Mouse (Mus musculus) testis, adult 2 months (tissue): ENCODE data around the gene Brpf1.

Experiments
- CTCF ChIP-seq: fragments of 200-500 bp; IDR thresholded peaks from 2 replicates; pipeline ENCODE4 v1.5.1; 2012; ENCODE audit warnings: low read depth, mild to moderate bottlenecking, inconsistent platforms, low read length, moderate library complexity; ENCODE audit not compliant: control insufficient read depth, insufficient read depth, insufficient replicate concordance
- POLR2A ChIP-seq: fragments of 200-500 bp; IDR thresholded peaks from 2 replicates; pipeline ENCODE4 v1.6.1; 2012; ENCODE audit warnings: low read depth, mild to moderate bottlenecking, inconsistent platforms, low read length, moderate library complexity; ENCODE audit not compliant: control insufficient read depth

- no peak for TF ChIP-seq CTCF
- no peak for TF ChIP-seq POLR2A
These were observed 61.2 kb downstream of the Brpf1 start for GRCm38 (mm10) chr6:113368124-113368523.
